Mouse (Mus musculus): ENCODE measurements at regions not wholly inside any gene's neighbourhood (a gene's known extent, or its start where the extent isn't known, plus 50 kb on each side); places are given as distances from the start of the nearest gene placed in this dataset.

- 93% methylated on average over 3 of the region's 3 CpGs for WGBS
- TF ChIP-seq CTCF (IDR thresholded peaks at IDR 0.05; ENCODE audit: extremely low read depth, insufficient read depth, insufficient read length, insufficient replicate concordance) (no peak), POLR2A (IDR thresholded peaks at IDR 0.05; ENCODE audit: low read depth, low read length) (no peak)
Measured at GRCm38 (mm10) chr1:137695751-137696150, 479.8 kb downstream of the Ptprc start.

DNA sequence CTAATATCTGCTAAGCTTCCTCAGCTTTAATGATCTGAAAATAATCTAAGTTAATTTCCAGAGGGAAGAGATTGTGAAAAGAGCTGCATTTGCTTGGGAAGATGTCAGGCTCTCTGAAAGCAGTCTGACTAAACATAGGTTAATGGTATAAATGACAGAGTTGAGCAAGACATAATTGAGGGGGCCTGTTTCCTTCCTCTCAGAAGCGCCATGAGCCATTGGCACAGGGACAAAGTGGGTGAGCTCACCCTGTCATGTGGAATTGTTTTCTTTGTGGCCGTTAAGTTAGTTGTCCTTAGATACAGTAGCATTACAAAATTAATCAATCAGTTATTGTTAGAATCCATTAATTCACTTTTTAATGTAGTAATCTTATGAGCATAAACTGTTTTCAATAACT is 483.0 kb downstream of the Ptprc start:
- Histone ChIP-seq H3K36me3 (ENCODE audit: control insufficient read depth, insufficient read depth, low read length) (no peaks in the 10 kb centered on the region), H3K27me3 (ENCODE audit: control insufficient read depth, insufficient read depth, low read length) (no peaks in the 10 kb centered on the region), H3K4me3 (ENCODE audit: extremely low read depth, insufficient read depth, insufficient read length) (no peak overlapping the region), H3K4me1 (ENCODE audit: control insufficient read depth, insufficient read depth, insufficient read length) (no peaks in the 10 kb centered on the region), H3K27ac (ENCODE audit: insufficient read depth, low read length) (no peak overlapping the region)
- no peak for DNase-seq (ENCODE audit: low read depth in 1 of 2, low spot score in 2 of 2)
- 54% methylated on average over 2 of the region's 2 CpGs for WGBS
- no peak for TF ChIP-seq POLR2A (IDR thresholded peaks at IDR 0.05; ENCODE audit: low read depth, low read length)
- no peak for TF ChIP-seq CTCF (IDR thresholded peaks at IDR 0.05; ENCODE audit: extremely low read depth, insufficient read depth, insufficient read length, insufficient replicate concordance)

More at GRCm38 (mm10) chr1:137695751-137696150, 479.8 kb downstream of the Ptprc start:
- Histone ChIP-seq H3K36me3 (ENCODE audit: control insufficient read depth, insufficient read depth, low read length) (no peaks in the 10 kb centered on the region), H3K27ac (ENCODE audit: insufficient read depth, low read length) (no peak overlapping the region), H3K27me3 (ENCODE audit: control insufficient read depth, insufficient read depth, low read length) (no peaks in the 10 kb centered on the region), H3K4me1 (ENCODE audit: control insufficient read depth, insufficient read depth, insufficient read length) (no peaks in the 10 kb centered on the region), H3K4me3 (ENCODE audit: extremely low read depth, insufficient read depth, insufficient read length) (no peak overlapping the region)
- no peak for DNase-seq (ENCODE audit: low read depth in 1 of 2, low spot score in 2 of 2)

- no peak for DNase-seq (ENCODE audit: low read depth in 1 of 2, low spot score in 2 of 2)
- Histone ChIP-seq H3K4me1 (ENCODE audit: control insufficient read depth, insufficient read depth, insufficient read length) (no peaks in the 10 kb centered on the region), H3K27ac (ENCODE audit: insufficient read depth, low read length) (no peak overlapping the region), H3K36me3 (ENCODE audit: control insufficient read depth, insufficient read depth, low read length) (no peaks in the 10 kb centered on the region), H3K27me3 (ENCODE audit: control insufficient read depth, insufficient read depth, low read length) (no peaks in the 10 kb centered on the region), H3K4me3 (ENCODE audit: extremely low read depth, insufficient read depth, insufficient read length) (no peak overlapping the region)
- 93% methylated on average over 9 of the region's 9 CpGs for WGBS
- TF ChIP-seq CTCF (IDR thresholded peaks at IDR 0.05; ENCODE audit: extremely low read depth, insufficient read depth, insufficient read length, insufficient replicate concordance) (no peak), POLR2A (IDR thresholded peaks at IDR 0.05; ENCODE audit: low read depth, low read length) (no peak)
Measured at GRCm38 (mm10) chr1:137690860-137691595, 484.5 kb downstream of the Ptprc start.

DNA sequence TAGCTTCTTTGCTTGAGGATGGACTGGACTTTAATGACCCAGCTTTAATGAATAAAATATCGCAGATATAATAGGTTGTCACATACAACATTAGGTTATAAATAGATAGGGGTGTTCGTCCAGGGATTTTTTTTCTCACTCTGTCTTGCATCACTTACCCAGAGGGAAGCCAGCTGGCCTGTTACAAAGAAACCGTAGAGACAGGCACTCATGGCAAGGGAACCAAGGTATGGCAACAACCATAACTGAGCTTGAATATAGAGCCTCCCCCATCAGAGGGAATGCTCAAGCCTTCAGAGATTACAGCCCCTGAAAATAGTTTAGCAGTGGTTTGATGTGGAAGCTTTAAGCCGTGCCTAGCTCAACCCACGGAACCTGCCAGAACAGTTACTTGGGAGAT is 504.9 kb downstream of the Ptprc start:
- Histone ChIP-seq H3K4me1 (ENCODE audit: control insufficient read depth, insufficient read depth, insufficient read length) (no peaks in the 10 kb centered on the region), H3K36me3 (ENCODE audit: control insufficient read depth, insufficient read depth, low read length) (no peaks in the 10 kb centered on the region), H3K27ac (ENCODE audit: insufficient read depth, low read length) (no peak overlapping the region), H3K4me3 (ENCODE audit: extremely low read depth, insufficient read depth, insufficient read length) (no peak overlapping the region), H3K27me3 (ENCODE audit: control insufficient read depth, insufficient read depth, low read length) (no peaks in the 10 kb centered on the region)
- 77% methylated on average over 5 of the region's 5 CpGs for WGBS
- TF ChIP-seq CTCF (IDR thresholded peaks at IDR 0.05; ENCODE audit: extremely low read depth, insufficient read depth, insufficient read length, insufficient replicate concordance) (no peak), POLR2A (IDR thresholded peaks at IDR 0.05; ENCODE audit: low read depth, low read length) (no peak)
- DNase-seq (ENCODE audit: low read depth in 1 of 2, low spot score in 2 of 2) = no peak

DNA sequence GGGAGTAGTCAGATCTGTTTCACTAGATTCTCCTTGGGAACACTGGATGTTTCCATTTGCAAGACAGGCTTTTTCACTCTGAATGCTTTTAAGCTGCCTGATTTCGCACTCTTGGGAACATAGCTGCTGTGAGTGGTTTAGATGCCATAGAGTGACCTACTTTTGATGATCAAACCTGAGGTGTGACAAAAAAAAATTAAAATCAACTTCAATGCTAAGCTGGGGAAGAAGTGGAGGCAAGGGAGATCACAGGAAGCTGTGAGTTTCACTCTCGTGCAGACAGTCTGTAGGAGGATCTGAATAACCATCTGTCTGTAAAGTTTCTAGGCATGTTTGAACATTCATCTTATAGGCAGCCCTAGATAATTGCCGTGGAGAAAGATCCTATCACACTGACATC is 505.7 kb downstream of the Ptprc start:
- Histone ChIP-seq H3K27ac (ENCODE audit: insufficient read depth, low read length) (no peak overlapping the region), H3K27me3 (ENCODE audit: control insufficient read depth, insufficient read depth, low read length) (no peaks in the 10 kb centered on the region), H3K4me1 (ENCODE audit: control insufficient read depth, insufficient read depth, insufficient read length) (no peaks in the 10 kb centered on the region), H3K4me3 (ENCODE audit: extremely low read depth, insufficient read depth, insufficient read length) (no peak overlapping the region), H3K36me3 (ENCODE audit: control insufficient read depth, insufficient read depth, low read length) (no peaks in the 10 kb centered on the region)
- 54% methylated on average over 3 of the region's 3 CpGs for WGBS
- no peak for TF ChIP-seq CTCF (IDR thresholded peaks at IDR 0.05; ENCODE audit: extremely low read depth, insufficient read depth, insufficient read length, insufficient replicate concordance)
- no peak for TF ChIP-seq POLR2A (IDR thresholded peaks at IDR 0.05; ENCODE audit: low read depth, low read length)
- no peak for DNase-seq (ENCODE audit: low read depth in 1 of 2, low spot score in 2 of 2)

DNA sequence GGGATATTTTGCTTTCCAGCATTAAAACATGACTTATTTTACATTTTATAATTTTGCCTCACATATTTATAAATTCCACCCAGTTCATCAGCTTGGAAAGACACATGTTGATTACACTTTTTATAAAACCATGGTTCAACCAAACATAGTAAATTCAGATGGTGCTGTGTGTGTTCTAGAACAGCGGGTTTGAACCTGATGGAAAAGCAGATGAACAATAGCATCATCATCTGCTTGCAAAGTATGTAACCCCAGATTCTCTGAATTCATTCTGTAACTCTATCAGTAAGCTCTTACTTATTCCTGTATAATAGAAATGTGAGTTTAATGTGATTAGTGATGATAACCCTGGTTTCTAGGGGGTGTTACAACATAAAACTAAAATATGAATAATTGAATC is 517.4 kb downstream of the Ptprc start:
- H3K4me3 ChIP-seq (ENCODE audit: extremely low read depth, insufficient read depth, insufficient read length) = no peak overlapping the region
- H3K36me3 ChIP-seq (ENCODE audit: control insufficient read depth, insufficient read depth, low read length) = no peaks in the 10 kb centered on the region
- no peak for DNase-seq (ENCODE audit: low read depth in 1 of 2, low spot score in 2 of 2)
- TF ChIP-seq CTCF (IDR thresholded peaks at IDR 0.05; ENCODE audit: extremely low read depth, insufficient read depth, insufficient read length, insufficient replicate concordance) (no peak), POLR2A (IDR thresholded peaks at IDR 0.05; ENCODE audit: low read depth, low read length) (no peak)
- no peak overlapping the region for H3K27ac ChIP-seq (ENCODE audit: insufficient read depth, low read length)
- no peaks in the 10 kb centered on the region for H3K4me1 ChIP-seq (ENCODE audit: control insufficient read depth, insufficient read depth, insufficient read length)
- 84% methylated on average over 1 of the region's 1 CpGs for WGBS
- H3K27me3 ChIP-seq (ENCODE audit: control insufficient read depth, insufficient read depth, low read length) = no peaks in the 10 kb centered on the region

DNA sequence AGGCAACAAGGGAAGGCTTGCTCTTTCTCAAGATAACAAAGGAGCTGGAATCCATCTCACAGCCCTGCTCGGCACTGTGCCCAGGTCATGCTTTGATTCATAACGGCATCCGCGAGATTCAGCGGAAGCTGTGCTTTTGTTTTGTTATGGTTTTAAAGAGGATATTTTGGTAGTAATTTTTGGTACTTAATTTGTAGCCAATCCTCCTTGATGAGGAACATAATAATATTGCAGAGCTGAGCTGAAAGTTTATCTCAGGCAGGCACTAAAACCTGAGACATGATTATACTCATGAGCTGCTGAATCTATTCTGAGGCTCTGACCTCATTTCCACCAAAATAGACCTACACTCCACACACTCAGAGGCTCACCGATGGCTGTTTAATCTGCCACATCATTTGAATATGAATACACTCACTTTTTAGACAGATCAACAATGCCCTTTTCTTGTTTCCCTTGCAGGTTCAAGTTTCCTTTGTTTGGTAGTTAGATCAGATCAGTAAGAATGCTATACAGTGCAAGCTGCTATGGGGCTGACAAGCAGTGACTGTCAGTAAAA is 518.5 kb downstream of the Ptprc start:
- Histone ChIP-seq H3K36me3 (ENCODE audit: control insufficient read depth, insufficient read depth, low read length) (no peaks in the 10 kb centered on the region), H3K27me3 (ENCODE audit: control insufficient read depth, insufficient read depth, low read length) (no peaks in the 10 kb centered on the region), H3K4me3 (ENCODE audit: extremely low read depth, insufficient read depth, insufficient read length) (no peak overlapping the region), H3K4me1 (ENCODE audit: control insufficient read depth, insufficient read depth, insufficient read length) (no peaks in the 10 kb centered on the region), H3K27ac (ENCODE audit: insufficient read depth, low read length) (no peak overlapping the region)
- DNase-seq (ENCODE audit: low read depth in 1 of 2, low spot score in 2 of 2) = no peak
- 70% methylated on average over 6 of the region's 6 CpGs for WGBS
- TF ChIP-seq CTCF (IDR thresholded peaks at IDR 0.05; ENCODE audit: extremely low read depth, insufficient read depth, insufficient read length, insufficient replicate concordance) (no peak), POLR2A (IDR thresholded peaks at IDR 0.05; ENCODE audit: low read depth, low read length) (no peak)

Measured in spleen, adult 2 months (tissue).